18 mouse cellular contexts compared by ENCODE assay signal in the genomic region with DNA sequence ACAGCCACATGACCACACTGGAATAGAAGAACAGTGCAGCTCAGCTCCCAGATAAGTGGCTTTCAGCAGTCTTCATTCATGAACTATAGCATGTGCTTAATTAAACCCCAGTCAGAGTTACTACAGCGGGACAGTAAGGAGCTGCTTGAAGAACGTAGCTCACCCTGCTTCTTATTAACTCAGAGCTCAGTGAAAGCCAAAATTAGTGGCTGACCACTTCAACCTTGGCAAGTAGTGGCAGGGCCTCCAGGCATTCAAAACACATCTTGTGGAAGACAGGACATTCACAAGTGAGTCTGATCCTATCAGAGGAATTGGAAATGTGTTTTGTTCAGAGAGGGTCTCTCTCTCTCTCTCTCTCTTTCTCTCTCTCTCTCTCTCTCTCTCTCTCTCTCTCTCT.
"Had no signal": no experiment of that assay in that cellular context is flagged by ENCODE, and none has a peak within 500 bp of the region (broad histone marks: within the 10 kb centered on the region; RNA-seq: fewer than 3 reads in every experiment).

No protein-coding gene starts in this region.

- H3K4me2 ChIP-seq: limb, embryonic 15.5 days; liver, embryonic 12.5 days; lung, embryonic 15.5 days; midbrain, embryonic 11.5 days; midbrain, embryonic 15.5 days; neural tube, embryonic 12.5 days; stomach, embryonic 15.5 days had no signal

- H3K4me3 ChIP-seq: limb, embryonic 15.5 days; liver, embryonic 12.5 days; lung, embryonic 15.5 days; megakaryocyte, embryonic 14.5 days; midbrain, embryonic 15.5 days; neural tube, embryonic 12.5 days; stomach, embryonic 15.5 days had no signal

- H3K9ac ChIP-seq: limb, embryonic 15.5 days; liver, embryonic 12.5 days; lung, embryonic 15.5 days; midbrain, embryonic 15.5 days; neural tube, embryonic 12.5 days; stomach, embryonic 15.5 days had no signal

- H3K9me3 ChIP-seq: limb, embryonic 15.5 days; liver, embryonic 12.5 days; lung, embryonic 15.5 days; midbrain, embryonic 15.5 days; neural tube, embryonic 12.5 days; stomach, embryonic 15.5 days had no signal

- ATAC-seq: liver, embryonic 12.5 days; midbrain, embryonic 15.5 days had no signal

- H3K27me3 ChIP-seq: limb, embryonic 15.5 days; liver, embryonic 12.5 days; lung, embryonic 15.5 days; megakaryocyte, embryonic 14.5 days; midbrain, embryonic 15.5 days; neural tube, embryonic 12.5 days; stomach, embryonic 15.5 days had no signal

- H3K4me1 ChIP-seq: liver, embryonic 12.5 days; lung, embryonic 15.5 days; megakaryocyte, embryonic 14.5 days; midbrain, embryonic 15.5 days; neural tube, embryonic 12.5 days; stomach, embryonic 15.5 days had no signal

- H3K36me3 ChIP-seq: limb, embryonic 15.5 days; liver, embryonic 12.5 days; lung, embryonic 15.5 days; midbrain, embryonic 15.5 days; neural tube, embryonic 12.5 days; stomach, embryonic 15.5 days had no signal

- H3K27ac ChIP-seq: kidney, postnatal 0 days; limb, embryonic 15.5 days; liver, embryonic 12.5 days; lung, embryonic 15.5 days; macrophage; midbrain, embryonic 15.5 days; neural tube, embryonic 12.5 days; stomach, embryonic 15.5 days had no signal

- DNase-seq: kidney, postnatal 36 days; layer of hippocampus, adult 9-11 months; layer of hippocampus, postnatal 36 days; lung, postnatal 14 days; retina, postnatal 1 day; right cerebral cortex, postnatal 4 days; thymus, adult 2 months; thymus, postnatal 36 days had no signal
